In the genomic region with DNA sequence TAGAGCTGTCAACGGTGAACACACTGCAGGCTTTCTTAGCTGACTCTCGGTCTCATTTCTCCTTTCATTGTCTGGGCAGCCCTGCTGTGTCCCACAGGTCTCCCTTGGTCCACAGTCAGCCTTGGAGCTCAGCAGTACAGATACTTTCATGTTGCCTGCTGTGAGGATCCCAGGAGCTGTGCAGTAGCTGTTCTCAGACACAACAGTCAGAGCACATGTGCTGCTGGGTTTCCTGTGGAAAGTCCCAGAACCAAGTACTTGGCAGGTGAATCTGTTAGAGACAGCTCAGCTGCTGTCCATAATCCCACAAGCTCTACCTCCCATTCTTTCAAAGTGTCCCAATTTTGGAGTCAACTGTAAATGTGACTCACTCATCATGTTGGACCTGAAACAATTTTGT, we compare ENCODE assay signal across 1 mouse cellular context.
A peak's percentile ranks its signal among the peaks of the same experiment; 100 is the strongest.
TF ChIP-seq lines count a peak whose summit lies in the region.

No protein-coding gene starts in this region.

TF ChIP-seq in CH12.LX, 34 proteins besides CTCF, POLR2A, EP300 and RAD21 (continued from another document):
- TF ChIP-seq USF1 (IDR thresholded peaks at IDR 0.05; ENCODE audit: low read depth, low read length) (no peak), POLR2AphosphoS2 (IDR thresholded peaks at IDR 0.05; ENCODE audit: low read depth, low read length) (no peak), E2F4 (IDR thresholded peaks at IDR 0.05; ENCODE audit: insufficient replicate concordance, low read depth, low read length) (no peak), JUND (conservative IDR thresholded peaks at IDR 0.05; ENCODE audit: low read depth, low read length) (0 out of 2 replicates have a peak, but pooled peaks have one; percentile 6), MAZ (IDR thresholded peaks at IDR 0.05; ENCODE audit: low read depth, low read length) (no peak), IRF4 (IDR thresholded peaks at IDR 0.05; ENCODE audit: low read depth, low read length) (no peak; the same call in 1 of the 2 replicates)
